Mouse (Mus musculus): ENCODE results near the gene Pde9a.

GRCm38 (mm10) chr17:31389432-31390050 lies 3.5 kb downstream of the Pde9a start:
- TF ChIP-seq USF1 (IDR thresholded peaks at IDR 0.05; ENCODE audit: low read depth), result no peak
- no peak for TF ChIP-seq POLR2A (IDR thresholded peaks at IDR 0.05; ENCODE audit: insufficient read length, low read depth)
- no peak for TF ChIP-seq MYOD1 (IDR thresholded peaks at IDR 0.05; ENCODE audit: control insufficient read depth in 1 of 3, insufficient read length in 2 of 3, low read depth in 2 of 3)
- TF ChIP-seq MAX (IDR thresholded peaks at IDR 0.05; ENCODE audit: low read depth), result no peak

Measured in myocyte (in vitro differentiated cells).